Mouse (Mus musculus) limb, embryonic 12.5 days (tissue): ENCODE data around the gene Twnk. TPM values are rescaled to one million over a fixed set of nuclear protein-coding genes. Genes with fewer than 3 reads are reported as not detected.
A peak's percentile ranks its signal among the peaks of the same experiment; 100 is the strongest.
"Not testable (repeated sequence)": the region's sequence is repeated elsewhere in the genome, so short reads cannot be mapped to it uniquely, and the experiment has no call there.

Experiments used
- ATAC-seq: fragments of 200-750 bp; cut with Nextera tagmentation; 2 replicates; pipeline ENCODE4 v1.8.0; 2017; ENCODE audit warnings: low read depth, moderate TSS enrichment; ENCODE audit not compliant: insufficient number of reproducible peaks, insufficient read depth, low FRiP score, low TSS enrichment
- H3K27ac ChIP-seq: fragments of 300-500 bp; sonication (generic); 2 replicates; pipeline ENCODE4 v1.5.1; 2016; ENCODE audit warnings: mild to moderate bottlenecking, moderate library complexity
- H3K27me3 ChIP-seq: fragments of 300-500 bp; sonication (generic); 2 replicates; pipeline ENCODE4 v1.6.1; 2016; ENCODE audit warnings: mild to moderate bottlenecking, moderate library complexity
- H3K36me3 ChIP-seq: fragments of 300-500 bp; sonication (generic); 2 replicates; pipeline ENCODE4 v1.6.1; 2016; ENCODE audit warnings: mild to moderate bottlenecking, moderate library complexity
- H3K4me1 ChIP-seq: fragments of 300-500 bp; sonication (generic); replicated peaks from 2 replicates; pipeline ENCODE4 v1.6.1; 2016
- H3K4me2 ChIP-seq: fragments of 300-500 bp; sonication (generic); 2 replicates; pipeline ENCODE4 v1.6.1; 2016; ENCODE audit warnings: mild to moderate bottlenecking, moderate library complexity
- H3K4me3 ChIP-seq: fragments of 300-500 bp; sonication (generic); replicated peaks from 2 replicates; pipeline ENCODE4 v1.5.1; 2016; ENCODE audit warnings: mild to moderate bottlenecking
- H3K9ac ChIP-seq: fragments of 300-500 bp; sonication (generic); replicated peaks from 2 replicates; pipeline ENCODE4 v1.6.1; 2016; ENCODE audit warnings: mild to moderate bottlenecking, moderate library complexity
- H3K9me3 ChIP-seq: fragments of 300-500 bp; sonication (generic); 2 replicates; pipeline ENCODE4 v1.6.1; 2016; ENCODE audit warnings: mild to moderate bottlenecking, moderate library complexity
- WGBS: fragments of 180-500 bp; shearing (Covaris S2); methylation state at CpG from one replicate; pipeline ENCODE4 v1.1.7; 2016; 5-methylcytosine and 5-hydroxymethylcytosine counted together
- polyA plus RNA-seq: library from polyadenylated mRNA; unstranded; fragments of >200 nt; fragmentation: Nextera tagmentation; extraction: Ambion mirVana; gene quantifications from 2 replicates; pipeline ENCODE4 v1.2.1, GENCODE M21; 2016

Gene Twnk
- polyA plus RNA-seq, 1 experiment from 2014 or later: 27.8 TPM

DNA sequence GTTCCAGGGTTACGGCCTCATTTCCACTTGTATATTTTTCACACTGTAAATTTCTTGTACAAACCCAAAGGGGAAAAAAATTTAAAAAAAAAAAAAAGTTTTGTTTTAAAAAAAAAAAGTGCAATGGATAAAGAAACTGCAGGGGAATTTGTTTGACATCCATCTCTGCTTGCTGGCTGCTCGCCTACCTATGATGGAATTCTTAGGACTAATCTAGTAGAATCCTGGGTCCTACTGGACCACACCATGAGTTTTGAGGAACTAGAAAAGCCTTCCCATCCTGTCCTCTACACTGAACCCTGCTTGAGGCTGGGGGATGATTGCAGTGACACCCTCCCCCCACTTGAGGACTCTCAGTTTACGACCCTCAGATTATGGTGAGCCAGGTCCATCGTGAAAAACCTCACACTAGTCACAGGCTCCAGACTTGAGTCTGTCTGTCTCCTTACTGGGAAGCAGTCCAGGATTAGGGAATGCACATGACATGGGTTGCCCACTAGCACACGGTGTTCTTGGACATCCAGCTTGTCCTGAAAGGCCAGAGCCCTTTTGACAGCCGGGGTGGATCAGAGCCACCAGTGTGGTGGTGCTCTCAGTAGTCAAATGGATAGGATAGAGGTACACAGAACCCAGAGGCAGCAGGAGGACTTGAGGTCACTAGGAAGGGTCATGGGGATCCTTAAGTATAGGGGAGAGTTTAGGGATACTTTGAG, 21.7 kb downstream of the Twnk start:
- peaks cover 23% of the 10 kb centered on the region for H3K4me1 ChIP-seq

GRCm38 (mm10) chr19:45027848-45028247, 22.4 kb downstream of the Twnk start:
- WGBS: 90% methylated on average over 6 of the region's 6 CpGs
- Histone ChIP-seq H3K4me1 (peaks cover 30% of the 10 kb centered on the region), H3K36me3 (peaks cover 61% of the 10 kb centered on the region), H3K9ac (no peak overlapping the region), H3K4me3 (no peak overlapping the region), H3K9me3 (no peaks in the 10 kb centered on the region), H3K27me3 (no peaks in the 10 kb centered on the region), H3K4me2 (no peak overlapping the region), H3K27ac (no peak overlapping the region)
- no peak for ATAC-seq

More for the DNA sequence above, 21.7 kb downstream of the Twnk start:
- no peak overlapping the region for H3K9ac ChIP-seq
- H3K4me3 ChIP-seq: no peak overlapping the region
- H3K27ac ChIP-seq: no peak overlapping the region
- H3K4me2 ChIP-seq: no peak overlapping the region
- H3K9me3 ChIP-seq: no peaks in the 10 kb centered on the region
- ATAC-seq: no peak
- WGBS: 79% methylated on average over 6 of the region's 6 CpGs
- H3K36me3 ChIP-seq: peaks cover 69% of the 10 kb centered on the region
- no peaks in the 10 kb centered on the region for H3K27me3 ChIP-seq

GRCm38 (mm10) chr19:45028746-45029145, 23.3 kb downstream of the Twnk start:
- 65% methylated on average over 19 of the region's 19 CpGs for WGBS
- peaks cover 52% of the 10 kb centered on the region for H3K36me3 ChIP-seq
- no peak overlapping the region for H3K4me3 ChIP-seq
- peaks cover 29% of the 10 kb centered on the region for H3K4me1 ChIP-seq
- H3K9ac ChIP-seq: no peak overlapping the region
- H3K9me3 ChIP-seq: no peaks in the 10 kb centered on the region
- no peaks in the 10 kb centered on the region for H3K27me3 ChIP-seq
- H3K4me2 ChIP-seq: no peak overlapping the region
- 0 out of 2 replicates have a peak overlapping the region, but pooled peaks have one; percentile 35 for H3K27ac ChIP-seq
- ATAC-seq: no peak

DNA sequence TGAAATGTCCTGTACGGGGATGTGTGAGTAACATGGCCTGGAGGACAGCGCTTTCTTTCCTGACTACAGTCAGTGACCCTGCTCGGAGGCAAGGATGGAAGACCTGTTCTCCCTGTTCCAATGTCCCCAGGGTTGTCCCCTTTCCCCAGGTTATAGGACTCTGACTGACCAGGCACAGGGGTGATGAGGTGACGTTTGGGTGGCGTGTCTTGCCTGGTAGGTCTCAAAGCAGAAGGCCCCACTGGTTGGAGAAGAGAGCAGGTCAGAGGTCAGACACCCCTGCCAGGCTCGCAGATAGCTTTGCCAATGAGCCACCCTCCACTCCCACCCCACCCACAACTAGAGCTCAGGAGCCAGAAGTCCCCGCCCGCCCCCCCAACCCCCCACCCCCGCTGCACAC, 24.1 kb downstream of the Twnk start:
- no peak for ATAC-seq
- Histone ChIP-seq H3K27ac (no peak overlapping the region), H3K27me3 (no peaks in the 10 kb centered on the region), H3K4me1 (peaks cover 28% of the 10 kb centered on the region), H3K4me2 (no peak overlapping the region), H3K36me3 (peaks cover 45% of the 10 kb centered on the region), H3K4me3 (no peak overlapping the region), H3K9me3 (no peaks in the 10 kb centered on the region), H3K9ac (no peak overlapping the region)
- 58% methylated on average over 8 of the region's 9 CpGs for WGBS

DNA sequence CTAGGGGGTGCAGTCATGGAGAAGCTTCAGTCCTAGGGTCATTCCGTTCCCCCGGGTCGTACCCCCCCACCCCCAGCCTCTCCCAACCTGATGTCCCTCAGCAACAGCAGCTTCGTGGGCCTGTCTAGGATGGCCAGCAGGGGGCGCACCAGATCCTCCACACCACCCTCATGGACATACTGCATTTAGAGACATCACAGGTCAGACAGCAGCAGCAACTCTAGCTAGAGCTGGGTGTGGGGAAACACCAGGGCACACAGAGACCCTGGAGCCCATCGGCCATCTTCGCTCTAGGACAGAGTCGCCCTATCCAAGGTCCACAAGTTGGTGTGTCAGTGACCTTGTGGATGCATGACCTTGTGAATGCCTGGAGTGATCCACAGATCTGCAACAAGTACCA, 24.6 kb downstream of the Twnk start:
- no peaks in the 10 kb centered on the region for H3K9me3 ChIP-seq
- H3K27me3 ChIP-seq: no peaks in the 10 kb centered on the region
- H3K4me2 ChIP-seq: no peak overlapping the region
- H3K4me3 ChIP-seq: no peak overlapping the region
- peaks cover 39% of the 10 kb centered on the region for H3K36me3 ChIP-seq
- H3K4me1 ChIP-seq: peaks cover 28% of the 10 kb centered on the region
- H3K27ac ChIP-seq: no peak overlapping the region
- H3K9ac ChIP-seq: no peak overlapping the region
- ATAC-seq: no peak
- WGBS: 38% methylated on average over 8 of the region's 8 CpGs

DNA sequence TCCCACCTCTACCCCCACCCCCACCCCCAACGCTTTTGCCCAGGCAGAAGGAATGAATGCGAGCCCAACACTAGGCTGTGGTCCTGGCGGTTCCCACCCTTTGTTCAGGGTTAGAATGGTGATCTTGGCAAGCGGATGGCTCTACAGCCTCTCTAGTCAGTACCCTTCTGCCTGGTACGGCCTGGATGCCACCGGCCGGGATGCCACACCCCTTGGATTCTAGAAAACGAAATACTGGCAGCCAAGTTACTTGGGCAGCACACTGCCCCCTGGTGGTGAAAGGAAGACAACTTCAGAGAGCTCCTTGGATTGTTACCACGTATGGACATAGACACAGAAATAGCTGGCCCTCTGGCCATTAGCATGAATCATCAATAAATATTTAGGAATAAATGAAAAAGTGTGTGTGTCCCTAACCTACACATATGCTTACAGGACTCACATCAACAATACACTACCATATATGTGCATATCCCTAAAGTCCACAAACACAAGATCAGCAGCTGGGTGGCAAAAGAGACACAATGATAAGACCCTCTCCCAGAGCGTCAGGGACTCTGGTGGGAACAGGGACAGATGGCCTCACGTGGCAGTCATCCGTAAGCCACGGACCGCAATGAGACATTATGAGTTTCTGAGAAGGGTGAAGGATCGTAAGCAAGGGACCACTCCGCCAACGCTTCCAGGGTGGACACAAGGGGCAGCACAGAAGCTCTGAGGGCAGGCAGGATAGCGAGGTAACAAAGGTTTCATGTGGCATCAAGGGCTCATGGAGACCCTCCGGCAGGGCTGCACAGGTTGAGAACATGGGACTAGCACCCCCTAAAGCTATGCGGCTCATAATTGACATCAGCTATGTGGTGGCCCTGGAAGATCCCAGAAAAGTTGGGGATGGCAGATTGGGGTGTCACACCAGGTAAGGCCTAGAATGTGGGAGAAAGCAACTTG, 25.6 kb downstream of the Twnk start:
- H3K9me3 ChIP-seq: no peaks in the 10 kb centered on the region
- H3K27me3 ChIP-seq: no peaks in the 10 kb centered on the region
- no peak for ATAC-seq
- H3K9ac ChIP-seq: no peak overlapping the region
- H3K4me1 ChIP-seq: peaks cover 24% of the 10 kb centered on the region
- H3K4me2 ChIP-seq: peak overlapping the region; percentile 48
- WGBS: 41% methylated on average over 20 of the region's 20 CpGs
- H3K4me3 ChIP-seq: peak overlapping the region; percentile 19; the same call in 1 of the 2 replicates
- peaks cover 30% of the 10 kb centered on the region for H3K36me3 ChIP-seq
- H3K27ac ChIP-seq: no peak overlapping the region

DNA sequence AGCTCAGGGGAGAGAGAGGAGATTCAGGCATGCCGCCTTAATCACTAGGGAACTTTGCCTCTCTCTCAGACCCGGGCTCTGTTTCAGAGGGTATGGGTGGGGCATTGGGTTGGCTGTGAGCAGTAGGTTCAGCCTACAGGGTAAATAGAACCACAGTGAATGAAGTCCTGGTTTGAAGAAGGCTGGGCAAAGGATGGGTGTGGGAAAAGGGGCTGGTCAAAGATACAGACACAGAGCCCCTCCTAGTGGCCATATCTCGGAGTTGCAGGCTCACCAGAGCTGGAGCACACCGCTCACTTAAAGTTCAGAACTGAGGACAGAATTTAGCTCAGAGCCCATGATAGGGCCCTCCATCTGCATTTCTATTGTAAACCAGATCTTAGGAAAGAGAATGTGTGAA, 26.3 kb downstream of the Twnk start:
- ATAC-seq: peak; percentile 18; the same call in 1 of the 2 replicates

DNA sequence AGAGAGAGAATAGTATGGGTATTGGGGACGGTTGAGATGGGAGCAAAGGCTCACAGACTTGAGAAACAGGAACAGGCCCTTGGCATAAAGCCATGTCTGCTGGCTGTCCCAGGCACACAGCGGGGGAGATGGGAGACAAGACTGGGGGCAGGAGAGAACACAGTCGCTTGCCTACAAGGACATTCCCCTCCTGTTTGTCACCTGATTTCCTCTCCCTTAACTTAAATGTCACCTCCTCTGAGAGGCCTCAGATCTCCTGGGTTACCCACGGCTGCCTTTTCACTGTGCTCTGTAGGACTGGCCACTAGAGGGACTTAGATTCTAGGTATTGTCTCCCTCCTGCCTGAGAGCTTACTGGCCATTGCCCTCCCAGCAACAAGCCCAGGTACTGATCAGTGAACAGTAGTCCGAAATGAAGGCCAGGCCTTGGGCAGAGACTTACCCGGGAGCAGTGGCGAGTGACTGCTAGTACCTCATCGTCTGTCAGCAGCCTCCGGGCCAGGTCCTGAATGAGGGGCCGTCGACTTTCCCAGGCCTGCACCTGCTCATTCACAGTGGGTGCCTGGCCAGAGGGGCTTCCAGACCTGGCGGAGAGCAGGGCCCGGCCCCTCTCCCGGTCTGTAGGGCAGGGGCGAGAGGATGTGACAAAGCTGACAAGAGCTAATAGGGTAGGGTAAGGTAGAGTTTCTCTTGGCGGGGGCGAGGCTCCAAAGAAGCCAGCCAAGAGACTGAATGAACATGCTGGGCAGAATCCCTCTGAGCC, 27.3 kb downstream of the Twnk start:
- H3K9ac ChIP-seq: peak overlapping the region; percentile 12; the same call in 1 of the 2 replicates
- H3K4me2 ChIP-seq: no peak overlapping the region
- ATAC-seq: no peak
- peaks cover 13% of the 10 kb centered on the region for H3K36me3 ChIP-seq
- H3K27me3 ChIP-seq: peaks cover 13% of the 10 kb centered on the region
- 0 out of 2 replicates have a peak overlapping the region, but pooled peaks have one; percentile 8 for H3K27ac ChIP-seq
- 50% methylated on average over 17 of the region's 17 CpGs for WGBS
- H3K4me1 ChIP-seq: peaks cover 21% of the 10 kb centered on the region
- no peaks in the 10 kb centered on the region for H3K9me3 ChIP-seq
- no peak overlapping the region for H3K4me3 ChIP-seq

More for the DNA sequence above, 26.3 kb downstream of the Twnk start:
- no peaks in the 10 kb centered on the region for H3K9me3 ChIP-seq
- H3K27ac ChIP-seq: no peak overlapping the region
- H3K4me3 ChIP-seq: no peak overlapping the region
- peaks cover 4% of the 10 kb centered on the region for H3K27me3 ChIP-seq
- H3K9ac ChIP-seq: no peak overlapping the region
- 23% methylated on average over 4 of the region's 4 CpGs for WGBS
- peaks cover 22% of the 10 kb centered on the region for H3K36me3 ChIP-seq
- H3K4me2 ChIP-seq: no peak overlapping the region
- peaks cover 24% of the 10 kb centered on the region for H3K4me1 ChIP-seq

- peaks cover 48% of the 10 kb centered on the region for H3K27me3 ChIP-seq
- WGBS: 32% methylated on average over 16 of the region's 16 CpGs
- H3K9me3 ChIP-seq: no peaks in the 10 kb centered on the region
- H3K4me2 ChIP-seq: no peak overlapping the region
- ATAC-seq: no peak
- H3K4me1 ChIP-seq: peaks cover 9% of the 10 kb centered on the region
- H3K9ac ChIP-seq: no peak overlapping the region
- no peak overlapping the region for H3K4me3 ChIP-seq
- no peaks in the 10 kb centered on the region for H3K36me3 ChIP-seq
- no peak overlapping the region for H3K27ac ChIP-seq
Measured at GRCm38 (mm10) chr19:45036867-45037266, 31.4 kb downstream of the Twnk start.

- 87% methylated on average over 7 of the region's 7 CpGs for WGBS
- H3K27me3 ChIP-seq: peaks cover 55% of the 10 kb centered on the region
- not testable (repeated sequence) for H3K4me2 ChIP-seq, H3K9me3 ChIP-seq, H3K36me3 ChIP-seq, H3K9ac ChIP-seq, H3K27ac ChIP-seq, H3K4me3 ChIP-seq, ATAC-seq, H3K4me1 ChIP-seq
Measured at GRCm38 (mm10) chr19:45038198-45038597, 32.7 kb downstream of the Twnk start.

- Histone ChIP-seq H3K9ac (no peak overlapping the region), H3K4me1 (no peaks in the 10 kb centered on the region), H3K27ac (no peak overlapping the region), H3K9me3 (no peaks in the 10 kb centered on the region), H3K36me3 (no peaks in the 10 kb centered on the region), H3K27me3 (peaks cover 74% of the 10 kb centered on the region), H3K4me2 (no peak overlapping the region), H3K4me3 (no peak overlapping the region)
- ATAC-seq: no peak
- 47% methylated on average over 13 of the region's 13 CpGs for WGBS
Measured at GRCm38 (mm10) chr19:45040214-45040613, 34.8 kb downstream of the Twnk start.
